Mouse (Mus musculus) intestine, embryonic 14.5 days (tissue): Measurements from ENCODE around the gene Emid1. TPM values are rescaled to one million over a fixed set of nuclear protein-coding genes. Genes with fewer than 3 reads are reported as not detected.

Experiments
- ATAC-seq: fragments of 200-750 bp; cut with Nextera tagmentation; replicated peaks from 2 replicates; pipeline ENCODE4 v1.8.0; 2017; ENCODE audit warnings: low read depth, moderate number of reproducible peaks, moderate TSS enrichment, moderate library complexity; ENCODE audit not compliant: low FRiP score, low TSS enrichment
- DNase-seq: peaks from one replicate; pipeline ENCODE4 v3.0.0-alpha.2; 2018; ENCODE audit warnings: low spot score
- H3K27ac ChIP-seq: fragments of 300-500 bp; sonication (generic); 2 replicates; pipeline ENCODE4 v1.5.1; 2014; ENCODE audit warnings: low read depth, mild to moderate bottlenecking, control low read depth
- H3K27me3 ChIP-seq: fragments of 300-500 bp; sonication (generic); replicated peaks from 2 replicates; pipeline ENCODE4 v1.6.1; 2014; ENCODE audit warnings: low read length, control low read depth; ENCODE audit not compliant: control insufficient read depth, insufficient read depth
- H3K36me3 ChIP-seq: fragments of 300-500 bp; sonication (generic); 2 replicates; pipeline ENCODE4 v1.6.1; 2014; ENCODE audit warnings: low read length, control low read depth; ENCODE audit not compliant: control insufficient read depth, insufficient read depth
- H3K4me1 ChIP-seq: fragments of 300-500 bp; sonication (generic); replicated peaks from 2 replicates; pipeline ENCODE4 v1.6.1; 2014; ENCODE audit warnings: low read length, control low read depth, mixed read lengths; ENCODE audit not compliant: control insufficient read depth, insufficient read depth
- H3K4me2 ChIP-seq: fragments of 300-500 bp; sonication (generic); 2 replicates; pipeline ENCODE4 v1.6.1; 2014; ENCODE audit warnings: low read length
- H3K4me3 ChIP-seq: fragments of 300-500 bp; sonication (generic); 2 replicates; pipeline ENCODE4 v1.5.1; 2014; ENCODE audit warnings: low read depth, low read length, control low read depth, mixed read lengths
- H3K9ac ChIP-seq: fragments of 300-500 bp; sonication (generic); 2 replicates; pipeline ENCODE4 v1.6.1; 2014; ENCODE audit warnings: mild to moderate bottlenecking, low read length
- H3K9me3 ChIP-seq: fragments of 300-500 bp; sonication (generic); 2 replicates; pipeline ENCODE4 v1.6.1; 2016; ENCODE audit warnings: low read length, control low read depth; ENCODE audit not compliant: control insufficient read depth
- WGBS: fragments of 180-500 bp; shearing (Covaris S2); extraction: QIAGEN DNeasy Blood & Tissue Kit; methylation state at CpG from one replicate; pipeline ENCODE4 v1.1.7; 2014; 5-methylcytosine and 5-hydroxymethylcytosine counted together
- polyA plus RNA-seq: library from polyadenylated mRNA; unstranded; fragments of >200 nt; fragmentation: Nextera tagmentation; extraction: Ambion mirVana; gene quantifications from 2 replicates; pipeline ENCODE4 v1.2.1, GENCODE M21; 2014

Emid1 gene
- polyA plus RNA-seq, 1 experiment from 2014 or later = 88.5 TPM

DNA sequence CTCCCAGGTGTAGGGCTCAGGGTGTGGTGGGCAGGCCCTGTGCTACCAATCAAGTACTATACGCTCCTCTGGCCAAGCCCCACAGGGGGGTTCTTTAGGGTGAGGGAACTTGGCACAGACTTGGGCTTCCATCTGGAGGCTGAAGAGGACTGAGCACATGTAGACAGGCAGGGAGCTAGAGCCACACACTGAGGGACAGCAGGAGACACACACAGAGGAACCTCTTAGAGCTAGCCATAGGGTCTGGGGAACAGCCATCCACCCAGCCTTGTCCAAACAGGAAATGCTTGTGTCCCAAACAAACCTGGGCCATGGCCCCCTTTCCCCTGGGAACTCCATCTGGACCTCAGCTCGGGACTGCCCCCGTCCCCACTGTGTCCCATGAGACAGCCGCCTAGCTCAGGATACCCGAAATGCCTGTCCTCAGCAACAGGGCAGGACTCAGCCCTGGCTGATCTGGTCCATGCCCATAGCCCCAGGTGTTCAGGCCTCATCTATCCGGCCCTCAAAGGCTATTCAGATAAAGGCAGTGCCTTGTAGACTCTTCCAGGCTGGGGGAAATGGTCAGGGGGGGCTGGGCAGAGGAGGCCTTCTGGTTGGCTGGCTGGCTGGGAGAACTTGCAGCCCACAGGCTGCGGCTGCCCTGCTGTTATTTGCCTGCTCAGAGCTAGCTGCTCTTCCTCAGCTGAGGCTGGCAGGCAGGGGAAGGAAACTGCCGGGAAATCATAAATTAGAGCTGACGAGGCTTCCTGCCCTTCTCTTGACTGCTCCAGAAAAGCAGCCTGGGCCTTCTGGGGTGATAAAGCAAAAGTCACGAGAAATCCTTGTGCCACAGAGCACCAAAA, 3.1 kb upstream of the Emid1 start:
- H3K4me1 ChIP-seq = peaks cover 28% of the 10 kb centered on the region
- WGBS = 24% methylated on average over 10 of the region's 10 CpGs

DNA sequence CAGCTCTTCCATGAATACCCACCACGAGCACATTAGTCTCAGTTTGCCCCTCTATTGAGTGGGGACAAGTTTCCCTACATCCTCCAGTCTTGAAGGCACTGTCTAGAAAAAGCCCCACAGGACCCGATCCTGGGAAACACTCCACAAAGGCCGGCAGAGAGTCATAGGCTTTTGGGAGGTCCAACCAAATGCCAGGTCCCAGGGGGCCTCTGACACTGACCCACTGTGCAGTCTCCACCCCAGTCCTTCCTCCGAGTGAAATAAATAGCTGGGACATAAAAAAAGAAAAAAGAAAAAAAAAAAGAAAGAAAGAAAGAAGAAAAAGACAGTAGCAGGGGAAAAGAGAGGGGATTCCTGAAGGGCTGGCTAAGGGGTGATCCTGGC, 818 bp downstream of the Emid1 start:
- 39% methylated on average over 4 of the region's 4 CpGs for WGBS

More for the DNA sequence above, 3.1 kb upstream of the Emid1 start:
- 0 out of 2 replicates have a peak overlapping the region, but pooled peaks have one; percentile 11 for H3K9ac ChIP-seq
- DNase-seq (peak; percentile 66), ATAC-seq (peak; percentile 38; the same call in 1 of the 2 replicates)
- no peaks in the 10 kb centered on the region for H3K36me3 ChIP-seq
- H3K27me3 ChIP-seq = no peaks in the 10 kb centered on the region
- no peak overlapping the region for H3K4me2 ChIP-seq
- no peak overlapping the region for H3K4me3 ChIP-seq
- H3K9me3 ChIP-seq = no peaks in the 10 kb centered on the region
- H3K27ac ChIP-seq = peak overlapping the region; percentile 75

DNA sequence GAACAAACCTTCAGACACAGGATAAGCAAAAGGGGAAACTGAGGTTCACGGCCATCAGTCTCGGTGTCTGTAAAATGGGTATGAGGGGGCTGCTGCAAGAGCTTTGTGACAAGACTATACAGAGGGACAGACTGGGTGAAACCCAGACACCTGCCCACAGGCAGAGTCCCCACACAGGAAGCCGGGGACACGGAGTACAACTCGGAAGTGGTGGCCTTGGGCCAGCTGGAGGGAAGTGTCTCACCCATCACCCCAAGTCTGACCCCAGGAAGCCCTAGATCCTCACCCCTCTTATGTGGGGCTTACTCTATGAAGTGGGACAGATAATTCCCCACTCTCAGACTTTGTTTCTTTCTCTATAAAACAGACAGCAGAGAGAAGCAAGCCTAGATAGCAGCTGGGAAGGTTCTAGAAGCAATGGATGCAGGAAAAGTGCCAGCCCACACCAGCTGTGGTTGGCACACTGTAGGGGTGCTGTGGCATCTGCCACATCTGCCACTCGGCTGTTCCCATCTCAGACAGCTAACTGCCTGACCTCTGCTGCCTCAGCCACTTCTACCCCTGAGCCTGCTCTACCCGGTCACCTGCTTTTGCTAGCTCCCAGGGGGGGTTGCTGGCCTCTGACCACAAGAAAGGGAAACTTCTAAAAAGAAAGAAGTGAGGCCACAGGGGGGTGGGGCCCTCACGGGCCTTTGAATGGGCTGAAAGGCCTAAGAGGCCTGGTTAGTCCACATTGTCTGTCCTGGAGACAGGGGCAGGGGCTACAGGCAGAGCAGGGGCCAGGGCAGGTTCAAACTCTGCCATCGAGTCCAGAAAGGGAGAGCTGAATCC, 1.4 kb downstream of the Emid1 start:
- H3K4me3 ChIP-seq = peak overlapping the region; percentile 63; the same call in 1 of the 2 replicates
- no peaks in the 10 kb centered on the region for H3K27me3 ChIP-seq
- DNase-seq (no peak), ATAC-seq (no peak)
- H3K27ac ChIP-seq = no peak overlapping the region
- H3K4me1 ChIP-seq = peaks cover 36% of the 10 kb centered on the region
- WGBS = 65% methylated on average over 9 of the region's 9 CpGs
- H3K9ac ChIP-seq = peak overlapping the region; percentile 81
- H3K4me2 ChIP-seq = peak overlapping the region; percentile 89
- no peaks in the 10 kb centered on the region for H3K36me3 ChIP-seq
- H3K9me3 ChIP-seq = no peaks in the 10 kb centered on the region

More for the DNA sequence above, 818 bp downstream of the Emid1 start:
- Histone ChIP-seq H3K27ac (peak overlapping the region; percentile 54; the same call in 1 of the 2 replicates), H3K4me3 (peak overlapping the region; percentile 63), H3K9me3 (no peaks in the 10 kb centered on the region), H3K4me2 (peak overlapping the region; percentile 89), H3K4me1 (peaks cover 40% of the 10 kb centered on the region), H3K27me3 (no peaks in the 10 kb centered on the region), H3K9ac (peak overlapping the region; percentile 81), H3K36me3 (no peaks in the 10 kb centered on the region)
- ATAC-seq = no peak
- DNase-seq = no peak

DNA sequence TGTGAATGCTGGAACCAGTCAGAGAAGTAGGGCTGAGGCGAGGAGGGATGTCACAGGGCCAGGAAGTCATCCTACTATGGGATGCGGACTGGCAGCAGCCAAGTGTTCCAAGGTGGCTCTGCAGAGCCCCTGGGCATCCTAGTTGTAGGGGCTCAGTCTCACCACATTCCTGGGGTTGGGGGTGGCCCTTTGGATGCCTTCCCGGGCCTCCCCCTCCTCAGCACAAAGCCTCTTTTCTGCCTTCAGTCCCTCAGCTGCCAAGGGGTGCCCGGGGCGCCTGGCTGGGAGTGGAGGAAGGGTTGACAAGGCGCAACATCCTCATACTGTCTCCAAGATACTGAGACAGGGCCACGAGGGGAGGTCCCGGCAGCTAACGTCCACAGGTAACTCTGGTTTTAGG, 2.1 kb downstream of the Emid1 start:
- DNase-seq = no peak

DNA sequence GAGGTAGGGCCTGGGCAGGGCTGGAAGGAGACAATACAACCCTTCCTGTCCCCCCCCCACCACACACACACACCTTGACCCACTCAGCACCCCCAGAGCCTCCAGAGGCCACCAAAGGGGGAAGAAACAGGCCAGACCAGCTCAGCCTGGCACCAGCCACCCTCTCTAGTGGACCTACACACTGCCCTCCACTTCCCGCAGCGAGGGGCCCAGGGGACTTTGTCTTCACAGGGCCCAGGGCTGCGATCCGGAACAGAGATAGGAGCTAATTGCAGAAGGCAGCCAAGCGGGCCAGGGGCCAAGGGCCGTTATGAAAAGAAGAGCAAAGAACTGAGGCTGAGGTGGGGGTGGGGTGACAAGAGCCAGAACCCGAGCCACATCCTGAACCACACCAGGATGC, 2.8 kb downstream of the Emid1 start:
- no peak overlapping the region for H3K4me3 ChIP-seq
- no peaks in the 10 kb centered on the region for H3K36me3 ChIP-seq
- no peaks in the 10 kb centered on the region for H3K9me3 ChIP-seq
- peak overlapping the region; percentile 30 for H3K4me2 ChIP-seq
- 23% methylated on average over 7 of the region's 7 CpGs for WGBS
- H3K27ac ChIP-seq = no peak overlapping the region
- peaks cover 27% of the 10 kb centered on the region for H3K4me1 ChIP-seq
- DNase-seq (no peak), ATAC-seq (peak; percentile 47)
- no peak overlapping the region for H3K9ac ChIP-seq
- H3K27me3 ChIP-seq = no peaks in the 10 kb centered on the region

More for the DNA sequence above, 2.1 kb downstream of the Emid1 start:
- no peak overlapping the region for H3K4me3 ChIP-seq
- ATAC-seq = no peak
- H3K9ac ChIP-seq = no peak overlapping the region
- H3K27me3 ChIP-seq = no peaks in the 10 kb centered on the region
- 85% methylated on average over 9 of the region's 9 CpGs for WGBS
- H3K36me3 ChIP-seq = no peaks in the 10 kb centered on the region
- H3K4me2 ChIP-seq = peak overlapping the region; percentile 30
- H3K4me1 ChIP-seq = peaks cover 30% of the 10 kb centered on the region
- no peaks in the 10 kb centered on the region for H3K9me3 ChIP-seq
- peak overlapping the region; percentile 33; the same call in 1 of the 2 replicates for H3K27ac ChIP-seq

DNA sequence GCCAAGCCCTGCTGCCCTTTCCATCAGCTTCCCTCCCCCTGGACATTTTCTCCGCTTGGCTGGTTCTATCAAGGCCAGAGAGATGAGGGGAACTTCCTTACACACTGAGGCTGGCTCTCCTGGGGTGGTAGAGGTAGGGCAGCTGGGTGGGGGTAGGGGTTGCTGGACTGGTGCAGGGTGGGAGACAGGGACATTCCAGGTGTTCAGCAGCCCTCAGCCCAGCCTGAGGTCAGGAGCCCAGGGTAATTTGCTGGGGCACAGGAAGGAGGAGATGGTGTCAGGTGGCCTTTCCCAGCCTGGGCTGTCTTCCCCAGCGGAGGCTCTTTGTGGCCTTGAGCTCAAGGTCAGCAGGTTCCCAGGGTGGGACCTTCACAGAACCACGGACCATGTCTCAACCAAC, 6.5 kb downstream of the Emid1 start:
- Histone ChIP-seq H3K4me3 (no peak overlapping the region), H3K9me3 (no peaks in the 10 kb centered on the region), H3K9ac (no peak overlapping the region), H3K4me2 (no peak overlapping the region), H3K27me3 (no peaks in the 10 kb centered on the region), H3K27ac (no peak overlapping the region), H3K4me1 (peaks cover 21% of the 10 kb centered on the region), H3K36me3 (no peaks in the 10 kb centered on the region)
- ATAC-seq (no peak), DNase-seq (no peak)
- WGBS = 75% methylated on average over 3 of the region's 3 CpGs

DNA sequence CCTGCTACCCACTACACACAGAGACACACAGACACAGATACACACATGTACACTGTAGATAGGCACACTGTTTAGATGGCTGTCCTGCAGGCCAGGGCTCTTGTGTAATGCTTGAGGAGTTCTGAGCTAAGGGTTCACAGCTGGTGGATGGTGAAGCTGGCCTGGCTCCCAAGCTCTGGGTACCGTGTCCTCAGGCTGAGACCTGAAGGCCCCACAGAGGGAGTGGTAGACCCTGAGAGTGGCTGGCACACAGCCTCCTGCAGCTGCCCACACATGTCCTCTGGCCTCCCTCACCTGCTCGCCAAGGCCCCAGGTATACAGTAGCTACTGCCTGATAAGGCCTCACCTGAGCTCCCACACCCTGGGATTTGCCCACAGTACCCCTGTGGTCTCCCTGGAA, 10.1 kb downstream of the Emid1 start:
- DNase-seq (no peak), ATAC-seq (no peak)
- Histone ChIP-seq H3K4me2 (no peak overlapping the region), H3K36me3 (no peaks in the 10 kb centered on the region), H3K4me1 (peaks cover 25% of the 10 kb centered on the region), H3K27ac (no peak overlapping the region), H3K9me3 (no peaks in the 10 kb centered on the region), H3K27me3 (no peaks in the 10 kb centered on the region), H3K4me3 (no peak overlapping the region), H3K9ac (no peak overlapping the region)
- WGBS = 75% methylated on average over 2 of the region's 2 CpGs

DNA sequence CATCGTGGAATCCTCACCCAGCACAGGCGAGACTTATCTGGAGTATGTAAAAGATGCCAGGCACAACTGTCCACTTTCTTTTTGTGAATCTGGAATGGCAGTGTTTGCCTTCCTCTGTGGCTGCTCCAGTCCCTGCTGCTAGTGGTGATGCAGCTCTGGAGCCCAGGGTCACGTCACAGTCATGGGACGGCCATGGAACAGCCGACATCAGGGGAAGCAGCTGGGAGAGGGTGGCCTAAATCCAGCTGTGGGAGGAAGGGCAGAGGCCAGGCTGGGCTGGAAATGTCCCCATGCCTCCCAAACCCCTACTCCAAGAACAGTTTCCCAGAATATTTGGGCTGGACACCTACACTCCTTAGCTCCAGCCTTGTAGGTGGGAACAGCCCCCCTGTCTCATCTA, 10.8 kb downstream of the Emid1 start:
- no peak overlapping the region for H3K4me3 ChIP-seq
- H3K9ac ChIP-seq = no peak overlapping the region
- peaks cover 25% of the 10 kb centered on the region for H3K4me1 ChIP-seq
- DNase-seq (no peak), ATAC-seq (no peak)
- no peaks in the 10 kb centered on the region for H3K9me3 ChIP-seq
- 64% methylated on average over 5 of the region's 5 CpGs for WGBS
- H3K27ac ChIP-seq = 0 out of 2 replicates have a peak overlapping the region, but pooled peaks have one; percentile 38
- H3K4me2 ChIP-seq = no peak overlapping the region
- no peaks in the 10 kb centered on the region for H3K27me3 ChIP-seq
- H3K36me3 ChIP-seq = no peaks in the 10 kb centered on the region
